Mouse (Mus musculus) thymus, adult 18-20 months (tissue): ENCODE measurements around the gene Fbxl8.
A peak's percentile ranks its signal among the peaks of the same experiment; 100 is the strongest.

Experiments
- DNase-seq, 2 experiments: peaks; one replicate each; pipeline ENCODE4 v3.0.0; 2022; ENCODE audit warnings: mixed read lengths in 2 of 2

Fbxl8 gene

GRCm38 (mm10) chr8:105305211-105306145 lies 41.0 kb downstream of the Fbxl8 start, which contains the start of gene Elmo3:
Gene Elmo3, plus strand, starts transcription at chr8:105305601.
- DNase-seq, result peak in 1 of 2 experiments; percentile 66

GRCm38 (mm10) chr8:105306146-105306691 lies 41.8 kb downstream of the Fbxl8 start:
- no peak for DNase-seq

DNA sequence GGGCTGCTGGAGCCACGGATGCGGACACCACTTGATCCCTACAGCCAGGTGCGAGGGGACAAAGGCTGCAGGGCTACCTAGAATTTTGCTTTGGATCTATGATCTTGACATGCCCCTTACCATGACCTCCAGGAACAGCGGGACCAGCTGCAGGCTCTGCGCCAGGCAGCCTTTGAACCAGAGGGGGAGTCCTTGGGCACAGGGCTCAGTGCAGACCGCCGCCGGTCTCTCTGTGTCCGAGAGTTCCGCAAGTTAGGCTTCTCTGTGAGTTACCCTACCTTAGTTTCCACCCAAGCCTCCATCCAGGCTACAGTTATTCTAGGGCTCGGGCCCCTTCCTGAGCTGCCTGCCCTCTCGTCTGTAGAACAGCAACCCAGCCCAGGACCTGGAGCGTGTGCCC lies 43.2 kb downstream of the Fbxl8 start:
- DNase-seq, result peak in 1 of 2 experiments; percentile 8

GRCm38 (mm10) chr8:105308428-105308827 lies 44.0 kb downstream of the Fbxl8 start:
- DNase-seq, result no peak

- no peak for DNase-seq
Measured at GRCm38 (mm10) chr8:105309142-105309847, 44.8 kb downstream of the Fbxl8 start.

DNA sequence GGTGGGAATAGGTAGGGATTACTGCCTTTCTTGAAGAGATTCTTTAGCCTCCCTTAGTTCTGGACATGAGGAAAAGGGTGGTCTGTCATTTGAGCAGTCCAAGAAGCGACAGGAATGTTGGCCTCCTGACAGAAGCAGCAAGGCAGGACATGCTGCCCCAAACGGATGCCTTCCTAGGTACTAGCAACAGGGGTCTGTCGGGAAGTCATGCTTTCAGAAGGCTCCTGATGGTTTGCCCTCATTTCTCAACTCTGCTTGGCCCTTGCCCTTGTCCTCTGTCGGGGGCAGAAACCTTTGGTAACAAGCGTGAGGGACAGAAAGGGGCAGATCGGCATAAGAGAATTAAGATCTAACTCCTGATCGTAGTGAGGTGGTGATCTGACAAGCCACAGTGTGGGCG lies 45.7 kb downstream of the Fbxl8 start:
- no peak for DNase-seq

GRCm38 (mm10) chr8:105311718-105312117 lies 47.3 kb downstream of the Fbxl8 start:
- no peak for DNase-seq

DNA sequence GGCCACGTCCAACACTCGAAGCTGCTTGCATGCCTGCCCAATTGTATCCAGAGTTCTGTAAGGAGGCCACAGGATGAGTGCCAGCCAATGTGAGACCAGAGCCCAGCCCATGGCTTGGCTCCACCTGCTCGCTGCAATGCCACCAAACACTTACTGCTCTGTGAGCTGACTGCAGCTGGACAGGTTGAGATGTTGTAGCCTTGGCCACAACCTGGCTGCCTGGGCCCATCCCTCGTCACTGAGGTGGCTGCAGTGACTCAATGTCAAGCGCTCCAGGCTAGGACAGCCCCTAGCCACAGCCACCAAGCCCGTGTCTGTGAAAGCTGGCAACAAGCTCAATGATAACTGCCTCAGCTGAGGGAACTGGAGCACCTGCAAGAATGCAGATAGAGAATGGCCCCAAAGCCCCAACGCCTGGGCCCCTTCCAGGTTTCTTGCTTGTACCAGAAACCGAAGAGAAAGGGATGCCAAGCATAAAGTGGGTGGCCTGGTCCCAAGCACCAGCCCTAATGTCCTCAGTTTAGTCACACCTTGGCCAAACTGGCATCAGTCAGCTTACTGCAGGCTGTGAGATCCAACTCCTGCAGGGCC lies 48.5 kb downstream of the Fbxl8 start:
- DNase-seq, result no peak

- DNase-seq, result no peak
Measured at GRCm38 (mm10) chr8:105313622-105314402, 49.4 kb downstream of the Fbxl8 start.

DNA sequence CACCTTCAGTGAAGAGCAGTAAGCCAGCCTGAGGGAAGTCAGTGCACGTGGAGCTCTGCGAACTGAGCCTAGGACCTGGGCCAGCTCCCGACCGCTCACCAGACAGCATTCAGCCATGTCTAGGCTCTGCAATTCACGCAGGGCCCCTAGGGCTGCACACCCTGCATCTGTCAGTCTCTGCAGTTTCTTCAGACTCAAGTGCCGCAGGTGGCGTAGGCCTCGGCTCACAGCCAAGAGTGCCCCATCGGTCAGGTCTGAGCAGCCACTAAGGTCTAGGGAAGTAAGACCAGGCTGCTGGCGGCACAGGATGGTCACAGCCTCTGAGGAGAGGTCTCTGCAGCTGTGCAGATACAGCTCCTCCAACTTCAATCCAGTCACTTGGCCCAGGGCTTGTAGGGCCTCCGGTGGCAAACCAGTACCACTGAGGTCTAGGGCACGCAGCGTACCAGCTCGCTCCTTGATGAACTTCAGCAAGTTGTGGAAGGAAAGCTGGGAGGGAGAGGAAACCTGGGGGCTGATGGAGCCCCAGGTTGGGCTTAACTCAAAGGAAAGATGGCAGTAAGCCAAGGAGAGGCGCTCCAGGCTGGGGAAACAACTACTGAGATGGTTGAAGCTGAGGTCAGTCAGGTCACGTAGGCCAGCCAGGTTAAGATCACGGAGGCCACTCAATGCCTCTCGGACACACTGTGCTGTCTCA lies 50.8 kb downstream of the Fbxl8 start:
- no peak for DNase-seq

DNA sequence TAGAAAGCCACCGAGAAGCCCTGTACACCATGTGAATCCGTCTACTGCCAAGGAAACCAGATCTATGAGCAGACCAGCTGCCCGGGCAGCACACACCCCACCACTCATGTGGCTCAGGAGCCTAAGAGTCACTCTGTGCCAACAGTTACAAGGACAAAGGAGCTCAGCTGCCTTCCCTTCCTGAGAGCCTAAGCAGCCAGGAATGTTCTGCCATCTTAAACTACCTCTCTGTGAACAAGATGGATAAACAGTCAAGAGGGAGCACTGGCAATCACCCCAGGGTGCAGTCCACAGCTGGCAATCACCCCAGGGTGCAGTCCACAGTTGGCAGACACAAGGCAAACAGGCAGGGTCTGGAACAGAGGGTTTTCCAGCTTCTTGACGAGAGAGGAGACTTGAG lies 53.5 kb downstream of the Fbxl8 start:
- DNase-seq, result no peak

GRCm38 (mm10) chr8:105318662-105319190 lies 54.3 kb downstream of the Fbxl8 start:
- DNase-seq, result no peak
